Mouse (Mus musculus): ENCODE measurements at regions not wholly inside any gene's neighbourhood (a gene's known extent, or its start where the extent isn't known, plus 50 kb on each side); places are given as distances from the start of the nearest gene placed in this dataset.

DNA sequence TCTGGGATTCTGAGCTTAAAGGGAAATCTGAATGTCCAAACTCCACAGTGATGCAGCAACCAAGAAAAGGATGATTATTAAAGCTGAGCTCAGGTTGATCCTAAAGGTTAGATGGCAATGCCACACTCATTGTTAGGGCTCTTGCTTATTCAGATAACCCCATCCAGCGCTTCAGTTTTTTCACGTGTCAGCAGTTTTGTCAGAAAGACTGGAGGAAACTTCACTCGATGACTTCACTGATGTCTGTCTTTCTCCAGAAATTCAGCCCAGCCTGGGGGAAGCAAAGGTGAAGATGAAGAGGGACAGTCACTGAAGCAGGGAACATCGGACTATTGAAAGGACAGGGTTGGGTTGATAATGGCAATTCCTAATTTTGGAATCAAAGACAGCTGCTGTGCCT is 91.4 kb downstream of the Ccdc71l start:
- no peak for TF ChIP-seq CTCF (IDR thresholded peaks at IDR 0.05; ENCODE audit: borderline replicate concordance, insufficient read depth, low read length)
- no peak for TF ChIP-seq POLR2A (IDR thresholded peaks at IDR 0.05; ENCODE audit: low read depth, low read length)
